Mouse (Mus musculus) midbrain, embryonic 12.5 days (tissue): Measurements from ENCODE around the gene Spef1. TPM values are rescaled to one million over a fixed set of nuclear protein-coding genes. Genes with fewer than 3 reads are reported as not detected.

ENCODE experiments used
- ATAC-seq: fragments of 200-750 bp; cut with Nextera tagmentation; 2 replicates; pipeline ENCODE4 v1.8.0; 2017; ENCODE audit warnings: low read depth, moderate TSS enrichment, moderate library complexity; ENCODE audit not compliant: low FRiP score
- H3K27ac ChIP-seq: fragments of 300-500 bp; sonication (generic); replicated peaks from 2 replicates; pipeline ENCODE4 v1.5.1; 2016; ENCODE audit warnings: mild to moderate bottlenecking
- H3K27me3 ChIP-seq: fragments of 300-500 bp; sonication (generic); 2 replicates; pipeline ENCODE4 v1.6.1; 2016; ENCODE audit warnings: mild to moderate bottlenecking
- H3K36me3 ChIP-seq: fragments of 300-500 bp; sonication (generic); 2 replicates; pipeline ENCODE4 v1.6.1; 2016
- H3K4me1 ChIP-seq: fragments of 300-500 bp; sonication (generic); 2 replicates; pipeline ENCODE4 v1.6.1; 2016
- H3K4me2 ChIP-seq: fragments of 300-500 bp; sonication (generic); replicated peaks from 2 replicates; pipeline ENCODE4 v1.6.1; 2016; ENCODE audit warnings: mild to moderate bottlenecking, moderate library complexity
- H3K4me3 ChIP-seq: fragments of 300-500 bp; sonication (generic); 2 replicates; pipeline ENCODE4 v1.5.1; 2016; ENCODE audit warnings: mild to moderate bottlenecking
- H3K9ac ChIP-seq: fragments of 300-500 bp; sonication (generic); replicated peaks from 2 replicates; pipeline ENCODE4 v1.6.1; 2016; ENCODE audit warnings: mild to moderate bottlenecking, moderate library complexity
- H3K9me3 ChIP-seq: fragments of 300-500 bp; sonication (generic); 2 replicates; pipeline ENCODE4 v1.6.1; 2016; ENCODE audit warnings: mild to moderate bottlenecking
- WGBS: fragments of 180-500 bp; shearing (Covaris S2); methylation state at CpG from one replicate; pipeline ENCODE4 v1.1.7; 2016; 5-methylcytosine and 5-hydroxymethylcytosine counted together
- polyA plus RNA-seq: library from polyadenylated mRNA; unstranded; fragments of >200 nt; fragmentation: Nextera tagmentation; extraction: Ambion mirVana; gene quantifications from 2 replicates; pipeline ENCODE4 v1.2.1, GENCODE M21; 2016

The Spef1 gene
- polyA plus RNA-seq, 1 experiment from 2014 or later = 9.0 TPM

- no peak overlapping the region for H3K27ac ChIP-seq
- H3K36me3 ChIP-seq = no peaks in the 10 kb centered on the region
- H3K9me3 ChIP-seq = no peaks in the 10 kb centered on the region
- peaks cover 18% of the 10 kb centered on the region for H3K4me1 ChIP-seq
- ATAC-seq = peak; percentile 21; the same call in 1 of the 2 replicates
- no peak overlapping the region for H3K9ac ChIP-seq
- H3K27me3 ChIP-seq = peaks cover 26% of the 10 kb centered on the region
- H3K4me3 ChIP-seq = no peak overlapping the region
- no peak overlapping the region; the same call in 1 of the 2 replicates for H3K4me2 ChIP-seq
- 44% methylated on average over 9 of the region's 9 CpGs for WGBS
Observed at GRCm38 (mm10) chr2:131125964-131126815, 60.9 kb downstream of the Spef1 start.

- WGBS = 88% methylated on average over 9 of the region's 9 CpGs
- Histone ChIP-seq H3K27me3 (peaks cover 26% of the 10 kb centered on the region), H3K4me1 (peaks cover 18% of the 10 kb centered on the region), H3K9me3 (no peaks in the 10 kb centered on the region), H3K4me2 (no peak overlapping the region), H3K9ac (no peak overlapping the region), H3K27ac (no peak overlapping the region), H3K4me3 (no peak overlapping the region), H3K36me3 (no peaks in the 10 kb centered on the region)
- no peak for ATAC-seq
Observed at GRCm38 (mm10) chr2:131125157-131125963, 61.7 kb downstream of the Spef1 start.

GRCm38 (mm10) chr2:131124166-131124565, 62.9 kb downstream of the Spef1 start:
- whole genome bisulfite sequencing = 82% methylated on average over 3 of the region's 3 CpGs
- no peak overlapping the region for H3K4me3 ChIP-seq
- no peak for ATAC-seq

More at GRCm38 (mm10) chr2:131124166-131124565, 62.9 kb downstream of the Spef1 start:
- Histone ChIP-seq H3K4me1 (peaks cover 18% of the 10 kb centered on the region), H3K36me3 (no peaks in the 10 kb centered on the region), H3K9me3 (no peaks in the 10 kb centered on the region), H3K27ac (no peak overlapping the region), H3K27me3 (peaks cover 26% of the 10 kb centered on the region), H3K4me2 (no peak overlapping the region), H3K9ac (no peak overlapping the region)

Other genes with a start within 250 kb of the Spef1 start
- gene Gfra4, start 144.2 kb downstream of the Spef1 start, polyA plus RNA-seq = 5.9 and 6.8 TPM in 2 replicates
- gene Adam33, start 123.5 kb downstream of the Spef1 start, polyA plus RNA-seq = 2.0 and 2.1 TPM in 2 replicates
- gene Siglec1, start 100.5 kb downstream of the Spef1 start, polyA plus RNA-seq = 0.13 and 0.27 TPM in 2 replicates
- gene Hspa12b, start 60.0 kb downstream of the Spef1 start, polyA plus RNA-seq = 6.4 and 7.6 TPM in 2 replicates
- gene Gm11037, start 53.8 kb downstream of the Spef1 start, polyA plus RNA-seq = not detected in 2 replicates
- gene 1700037H04Rik, start 27.2 kb downstream of the Spef1 start, polyA plus RNA-seq = 92.2 and 98.3 TPM in 2 replicates
- gene Cenpb, start 7.2 kb downstream of the Spef1 start, polyA plus RNA-seq = 16.2 and 17.4 TPM in 2 replicates
- 107 and 111 TPM in 2 replicates for gene Cdc25b, start 333 bp downstream of the Spef1 start, polyA plus RNA-seq
- 25.6 and 28.7 TPM in 2 replicates for gene Ap5s1, start 19.8 kb upstream of the Spef1 start, polyA plus RNA-seq
- 12.3 and 13.8 TPM in 2 replicates for gene Mavs, start 46.8 kb upstream of the Spef1 start, polyA plus RNA-seq
- 61.9 and 72.8 TPM in 2 replicates for gene Pank2, start 75.2 kb upstream of the Spef1 start, polyA plus RNA-seq
- gene Rnf24, start 165.6 kb upstream of the Spef1 start, polyA plus RNA-seq = 17.0 and 18.0 TPM in 2 replicates